ENCODE assay signal across 29 mouse cellular contexts in genomic region chr9:57903589-57904249, GRCm38 (mm10). TPM values are rescaled to one million over a fixed set of nuclear protein-coding genes. Genes with fewer than 3 reads are reported as not detected.
DNase-seq lines count a peak whose midpoint lies in the region; ATAC-seq and TF ChIP-seq lines count a peak whose summit lies in the region.
"Had no signal": no experiment of that assay in that cellular context is flagged by ENCODE, and none has a peak within 500 bp of the region (broad histone marks: within the 10 kb centered on the region; RNA-seq: fewer than 3 reads in every experiment).

No protein-coding gene starts in this region.

- H3K4me1 ChIP-seq in heart, embryonic 10.5 days, result peaks cover 26% of the 10 kb centered on the region
- H3K4me1 ChIP-seq in heart, postnatal 0 days (ENCODE audit: control insufficient read depth, insufficient read depth), result peaks cover 6% of the 10 kb centered on the region; the same call in 1 of the 2 replicates
- peaks cover 6% of the 10 kb centered on the region; the same call in 1 of the 2 replicates for H3K4me1 ChIP-seq in liver, postnatal 0 days (ENCODE audit: insufficient read depth)
- peaks cover 5% of the 10 kb centered on the region; the same call in 1 of the 2 replicates for H3K4me1 ChIP-seq in liver, embryonic 11.5 days (replicated peaks; ENCODE audit: control insufficient read depth, insufficient read depth, low read length)
- H3K4me1 ChIP-seq: liver, embryonic 15.5 days had no signal

- H3K27ac ChIP-seq in heart, embryonic 10.5 days, result 0 out of 2 replicates have a peak overlapping the region, but pooled peaks have one; percentile 47
- no peak overlapping the region for H3K27ac ChIP-seq in heart, postnatal 0 days (ENCODE audit: low read depth)
- no peak overlapping the region for H3K27ac ChIP-seq in liver, postnatal 0 days (ENCODE audit: low read depth)
- H3K27ac ChIP-seq in liver, embryonic 11.5 days (ENCODE audit: low read depth, low read length), result no peak overlapping the region
- H3K27ac ChIP-seq: embryonic facial prominence, embryonic 10.5 days; embryonic facial prominence, embryonic 15.5 days; forebrain, embryonic 13.5 days; hindbrain, embryonic 14.5 days; limb, embryonic 12.5 days; liver, embryonic 15.5 days; lung, embryonic 15.5 days; neural tube, embryonic 12.5 days had no signal

- no peak for TF ChIP-seq CTCF in heart, postnatal 0 days (IDR thresholded peaks at IDR 0.05; ENCODE audit: low read depth)
- 0 out of 2 replicates have a peak, but pooled peaks have one; percentile 7 for TF ChIP-seq CTCF in liver, postnatal 0 days (IDR thresholded peaks at IDR 0.05; ENCODE audit: low read depth)

- no peak overlapping the region for H3K4me2 ChIP-seq in heart, postnatal 0 days (ENCODE audit: low read depth, low read length)
- H3K4me2 ChIP-seq in liver, postnatal 0 days (ENCODE audit: low read depth, low read length), result no peak overlapping the region
- H3K4me2 ChIP-seq in liver, embryonic 11.5 days, result no peak overlapping the region
- H3K4me2 ChIP-seq: embryonic facial prominence, embryonic 15.5 days; forebrain, embryonic 13.5 days; hindbrain, embryonic 14.5 days; limb, embryonic 12.5 days; liver, embryonic 15.5 days; lung, embryonic 15.5 days; midbrain, embryonic 11.5 days; neural tube, embryonic 12.5 days had no signal

- no peaks in the 10 kb centered on the region for H3K36me3 ChIP-seq in heart, embryonic 10.5 days
- H3K36me3 ChIP-seq in heart, postnatal 0 days (replicated peaks; ENCODE audit: control insufficient read depth, insufficient read depth, low read length), result no peaks in the 10 kb centered on the region
- H3K36me3 ChIP-seq in liver, postnatal 0 days (replicated peaks; ENCODE audit: insufficient read depth, low read length), result no peaks in the 10 kb centered on the region
- H3K36me3 ChIP-seq in liver, embryonic 11.5 days (ENCODE audit: control insufficient read depth, insufficient read depth, low read length), result no peaks in the 10 kb centered on the region
- H3K36me3 ChIP-seq: embryonic facial prominence, embryonic 10.5 days; embryonic facial prominence, embryonic 15.5 days; limb, embryonic 12.5 days; liver, embryonic 15.5 days; lung, embryonic 15.5 days; neural tube, embryonic 12.5 days had no signal

- no peak overlapping the region; the same call in 1 of the 2 replicates for H3K4me3 ChIP-seq in heart, embryonic 10.5 days
- no peak overlapping the region for H3K4me3 ChIP-seq in heart, postnatal 0 days (ENCODE audit: low read depth, low read length)
- no peak overlapping the region for H3K4me3 ChIP-seq in liver, postnatal 0 days (ENCODE audit: low read depth, low read length)
- H3K4me3 ChIP-seq in liver, embryonic 11.5 days (ENCODE audit: low read depth, low read length), result no peak overlapping the region
- H3K4me3 ChIP-seq: embryonic facial prominence, embryonic 10.5 days; embryonic facial prominence, embryonic 15.5 days; forebrain, embryonic 13.5 days; limb, embryonic 12.5 days; liver, embryonic 15.5 days; lung, embryonic 15.5 days; neural tube, embryonic 12.5 days had no signal

- no peak overlapping the region for H3K9ac ChIP-seq in heart, postnatal 0 days (replicated peaks; ENCODE audit: low read depth, low read length)
- H3K9ac ChIP-seq in liver, postnatal 0 days (replicated peaks), result no peak overlapping the region
- no peak overlapping the region for H3K9ac ChIP-seq in liver, embryonic 11.5 days (ENCODE audit: low read depth, low read length)
- H3K9ac ChIP-seq: embryonic facial prominence, embryonic 15.5 days; forebrain, embryonic 13.5 days; hindbrain, embryonic 14.5 days; limb, embryonic 12.5 days; liver, embryonic 15.5 days; lung, embryonic 15.5 days; neural tube, embryonic 12.5 days had no signal

- no peaks in the 10 kb centered on the region for H3K9me3 ChIP-seq in heart, embryonic 10.5 days
- no peaks in the 10 kb centered on the region for H3K9me3 ChIP-seq in heart, postnatal 0 days (replicated peaks; ENCODE audit: control insufficient read depth, low read length)
- H3K9me3 ChIP-seq in liver, postnatal 0 days (ENCODE audit: low read length), result no peaks in the 10 kb centered on the region
- H3K9me3 ChIP-seq in liver, embryonic 11.5 days (ENCODE audit: control insufficient read depth, low read length), result no peaks in the 10 kb centered on the region
- H3K9me3 ChIP-seq: embryonic facial prominence, embryonic 10.5 days; embryonic facial prominence, embryonic 15.5 days; forebrain, embryonic 13.5 days; limb, embryonic 12.5 days; liver, embryonic 15.5 days; lung, embryonic 15.5 days; neural tube, embryonic 12.5 days had no signal

- peak; percentile 51; the same call in 1 of the 2 replicates for ATAC-seq in heart, postnatal 0 days (ENCODE audit: insufficient read depth, low read depth)
- 0 out of 2 replicates have a peak, but pooled peaks have one; percentile 12 for ATAC-seq in liver, postnatal 0 days
- no peak for ATAC-seq in liver, embryonic 11.5 days (replicated peaks; ENCODE audit: low FRiP score)
- ATAC-seq: activated CD4-positive, CD25-positive, alpha-beta regulatory T cell, adult 4 months; forebrain, embryonic 13.5 days; intestine, postnatal 0 days; midbrain, embryonic 16.5 days had no signal

- H3K27me3 ChIP-seq in heart, embryonic 10.5 days (ENCODE audit: insufficient read depth, poor library complexity, severe bottlenecking), result no peaks in the 10 kb centered on the region
- no peaks in the 10 kb centered on the region for H3K27me3 ChIP-seq in heart, postnatal 0 days (ENCODE audit: control insufficient read depth, insufficient read depth, low read length)
- no peaks in the 10 kb centered on the region for H3K27me3 ChIP-seq in liver, postnatal 0 days (ENCODE audit: insufficient read depth, low read length)
- no peaks in the 10 kb centered on the region for H3K27me3 ChIP-seq in liver, embryonic 11.5 days (replicated peaks; ENCODE audit: control insufficient read depth, insufficient read depth, low read length)
- H3K27me3 ChIP-seq: embryonic facial prominence, embryonic 15.5 days; forebrain, embryonic 13.5 days; liver, embryonic 15.5 days; neural tube, embryonic 12.5 days had no signal

- TF ChIP-seq EP300 in heart, postnatal 0 days (IDR thresholded peaks at IDR 0.05; ENCODE audit: low read depth), result no peak
- TF ChIP-seq EP300 in liver, postnatal 0 days (IDR thresholded peaks at IDR 0.05; ENCODE audit: low read depth), result no peak

- WGBS in heart, embryonic 10.5 days, result 48% methylated on average over 8 of the region's 8 CpGs
- WGBS in heart, postnatal 0 days, result 36% methylated on average over 8 of the region's 8 CpGs
- WGBS in liver, postnatal 0 days (ENCODE audit: insufficient replicate concordance), result 62% methylated on average over 8 of the region's 8 CpGs
- WGBS in liver, embryonic 11.5 days, result 67% methylated on average over 8 of the region's 8 CpGs

- DNase-seq in heart, embryonic 10.5 days (ENCODE audit: low spot score), result no peak
- DNase-seq in heart, adult 8-10 months (ENCODE audit: low spot score), result no peak
- no peak for DNase-seq in heart, postnatal 0 days (ENCODE audit: low spot score)
- no peak for DNase-seq in heart, adult 11 months
- no peak for DNase-seq in liver, postnatal 0 days
- no peak for DNase-seq in liver, embryonic 11.5 days (ENCODE audit: low spot score)
- DNase-seq in layer of hippocampus, adult 8-10 months (ENCODE audit: low spot score in 2 of 2), result no peak
- DNase-seq: adrenal gland, adult 2 months; adrenal gland, postnatal 36 days; B cell, adult 2 months; cerebellum, adult 2 months; cerebellum, postnatal 25 days; kidney, adult 9 months; kidney, postnatal 10 days; layer of hippocampus, adult 9-11 months; lung, postnatal 36 days; thymus, postnatal 4 days had no signal

RNA-seq across cellular contexts. Expression of gene Ubl7, which starts 7.1 kb away (rescaled TPM):
- 110 TPM in 2 replicates for polyA plus RNA-seq in heart, embryonic 10.5 days (2016; fragmentation: Nextera tagmentation; extraction: Ambion mirVana)
- total RNA-seq in heart, adult 8-10 months (2022), result 10 to 100 TPM; 72.5 to 82.8 (median 80.1) TPM
- total RNA-seq in heart, postnatal 0 days (2014; rRNA removed; ENCODE audit: low replicate concordance), result 94.9 and 132 TPM in 2 replicates
- polyA plus RNA-seq in heart, postnatal 0 days (2015; fragmentation: Nextera tagmentation; extraction: Ambion mirVana), result 139 TPM in 2 replicates
- 51.2 and 51.4 TPM in 2 replicates for polyA plus RNA-seq in liver, postnatal 0 days (2015; fragmentation: Nextera tagmentation; extraction: Ambion mirVana)
- 92.3 and 93.3 TPM in 2 replicates for polyA plus RNA-seq in liver, embryonic 11.5 days (2014; fragmentation: Nextera tagmentation; extraction: Ambion mirVana)
- 100 to 1,000 TPM in 2 of 4 experiments, 10 to 100 TPM in 2; 94.6 to 102 (median 98.2) TPM for total RNA-seq in layer of hippocampus, adult 8-10 months (2022)

RNA-seq across cellular contexts. Expression of gene Sema7a, which starts 36.2 kb away (rescaled TPM):
- 0.16 TPM in 1 of 2 replicates, not detected in the other for polyA plus RNA-seq in heart, embryonic 10.5 days (2016; fragmentation: Nextera tagmentation; extraction: Ambion mirVana)
- total RNA-seq in heart, adult 8-10 months (2022), result 10 to 100 TPM; 20.4 to 24.8 (median 24.5) TPM
- 12.4 and 16.8 TPM in 2 replicates for total RNA-seq in heart, postnatal 0 days (2014; rRNA removed; ENCODE audit: low replicate concordance)
- polyA plus RNA-seq in heart, postnatal 0 days (2015; fragmentation: Nextera tagmentation; extraction: Ambion mirVana), result 0.63 and 1.2 TPM in 2 replicates
- 0.11 TPM in 1 of 2 replicates, not detected in the other for polyA plus RNA-seq in liver, postnatal 0 days (2015; fragmentation: Nextera tagmentation; extraction: Ambion mirVana)
- polyA plus RNA-seq in liver, embryonic 11.5 days (2014; fragmentation: Nextera tagmentation; extraction: Ambion mirVana), result 0.19 and 0.34 TPM in 2 replicates
- 100 to 1,000 TPM in 1 of 4 experiments, 10 to 100 TPM in 3; 91.0 to 102 (median 94.4) TPM for total RNA-seq in layer of hippocampus, adult 8-10 months (2022)
- polyA plus RNA-seq: liver, embryonic 15.5 days had no signal
